In the genomic region with DNA sequence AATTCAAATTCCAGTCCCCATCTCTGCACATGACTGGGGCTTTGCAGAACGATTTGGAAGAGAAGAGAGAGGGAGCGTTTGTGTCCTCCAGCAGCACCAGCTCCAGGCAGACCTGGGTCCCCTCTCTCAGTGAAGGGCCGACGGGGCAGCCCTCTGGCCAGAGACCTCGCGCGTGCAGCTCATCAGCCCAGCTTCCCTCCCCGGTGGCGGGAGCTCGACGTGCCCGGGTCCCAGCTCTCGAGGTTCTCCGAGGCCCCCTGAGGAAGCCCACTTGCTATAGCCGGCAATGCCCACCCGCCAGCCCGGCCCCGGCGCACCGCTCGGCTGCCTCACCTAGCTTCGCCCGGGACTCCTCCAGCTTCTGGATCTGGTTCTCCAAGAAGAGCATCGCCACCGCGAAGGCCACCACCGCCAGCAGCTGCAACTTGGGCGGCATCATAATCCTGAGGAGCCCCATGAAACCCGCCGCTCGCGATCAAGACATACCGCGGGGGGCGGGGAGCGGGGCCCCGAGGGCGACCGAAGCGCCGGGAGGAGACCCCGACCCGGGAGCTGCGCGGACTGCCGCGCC, we compare ENCODE assay signal across 8 mouse cellular contexts. TPM values are rescaled to one million over a fixed set of nuclear protein-coding genes. Genes with fewer than 3 reads are reported as not detected.
DNase-seq lines count a peak whose midpoint lies in the region; ATAC-seq and TF ChIP-seq lines count a peak whose summit lies in the region.

No protein-coding gene starts in this region.

- under 1% methylated on average over 38 of the region's 47 CpGs for WGBS in forebrain, embryonic 11.5 days
- WGBS in hindbrain, embryonic 13.5 days, result under 1% methylated on average over 47 of the region's 47 CpGs
- WGBS in limb, embryonic 14.5 days, result under 1% methylated on average over 37 of the region's 47 CpGs
- WGBS in midbrain, embryonic 11.5 days, result under 1% methylated on average over 47 of the region's 47 CpGs

- H3K9me3 ChIP-seq in forebrain, embryonic 11.5 days (ENCODE audit: control insufficient read depth, low read length), result no peaks in the 10 kb centered on the region
- no peaks in the 10 kb centered on the region for H3K9me3 ChIP-seq in hindbrain, embryonic 13.5 days
- H3K9me3 ChIP-seq in limb, embryonic 14.5 days (ENCODE audit: control insufficient read depth, low read length), result no peaks in the 10 kb centered on the region
- H3K9me3 ChIP-seq in midbrain, embryonic 11.5 days (ENCODE audit: control insufficient read depth, low read length), result no peaks in the 10 kb centered on the region

- H3K4me1 ChIP-seq in forebrain, embryonic 11.5 days (replicated peaks; ENCODE audit: control insufficient read depth, insufficient read depth, low read length), result peaks cover 8% of the 10 kb centered on the region
- H3K4me1 ChIP-seq in hindbrain, embryonic 13.5 days (replicated peaks), result peaks cover 49% of the 10 kb centered on the region
- H3K4me1 ChIP-seq in limb, embryonic 14.5 days (ENCODE audit: control insufficient read depth, insufficient read depth, low read length), result peaks cover 22% of the 10 kb centered on the region
- peaks cover 16% of the 10 kb centered on the region for H3K4me1 ChIP-seq in midbrain, embryonic 11.5 days (ENCODE audit: control insufficient read depth, insufficient read depth, low read length)

- no peaks in the 10 kb centered on the region for H3K27me3 ChIP-seq in forebrain, embryonic 11.5 days (ENCODE audit: control insufficient read depth, insufficient read depth, low read length)
- no peaks in the 10 kb centered on the region for H3K27me3 ChIP-seq in hindbrain, embryonic 13.5 days
- H3K27me3 ChIP-seq in limb, embryonic 14.5 days (ENCODE audit: control insufficient read depth, insufficient read depth, low read length), result no peaks in the 10 kb centered on the region
- no peaks in the 10 kb centered on the region for H3K27me3 ChIP-seq in midbrain, embryonic 11.5 days (ENCODE audit: control insufficient read depth, insufficient read depth, low read length)

- H3K9ac ChIP-seq in forebrain, embryonic 11.5 days (ENCODE audit: low read length), result peak overlapping the region; percentile 77
- peak overlapping the region; percentile 93 for H3K9ac ChIP-seq in hindbrain, embryonic 13.5 days
- peak overlapping the region; percentile 88 for H3K9ac ChIP-seq in limb, embryonic 14.5 days (ENCODE audit: low read depth, low read length, severe bottlenecking)
- peak overlapping the region; percentile 90 for H3K9ac ChIP-seq in midbrain, embryonic 11.5 days (ENCODE audit: low read length)

- H3K4me2 ChIP-seq in forebrain, embryonic 11.5 days (ENCODE audit: low read depth, low read length, severe bottlenecking), result peak overlapping the region; percentile 84
- H3K4me2 ChIP-seq in hindbrain, embryonic 13.5 days, result peak overlapping the region; percentile 86
- peak overlapping the region; percentile 77 for H3K4me2 ChIP-seq in limb, embryonic 14.5 days (replicated peaks; ENCODE audit: low read depth, low read length, severe bottlenecking)
- peak overlapping the region; percentile 94 for H3K4me2 ChIP-seq in midbrain, embryonic 11.5 days

- DNase-seq in ovary, adult 18-20 months (ENCODE audit: low spot score), result peak; percentile 37
- DNase-seq in ovary, postnatal 14 days (ENCODE audit: low spot score), result no peak
- peak; percentile 67 for DNase-seq in Muller cell, postnatal 12 days (ENCODE audit: inconsistent ontology term)
- DNase-seq in forebrain, embryonic 11.5 days (ENCODE audit: low spot score), result peak; percentile 82
- DNase-seq in limb, embryonic 14.5 days (ENCODE audit: low spot score), result peak; percentile 25
- DNase-seq in midbrain, embryonic 11.5 days (ENCODE audit: low spot score, missing footprints), result peak; percentile 97
- peak; percentile 65 for DNase-seq in testis, postnatal 14 days (ENCODE audit: low spot score)

- H3K4me3 ChIP-seq in forebrain, embryonic 11.5 days (ENCODE audit: low read depth, low read length), result peak overlapping the region; percentile 86
- H3K4me3 ChIP-seq in hindbrain, embryonic 13.5 days, result peak overlapping the region; percentile 78
- peak overlapping the region; percentile 70 for H3K4me3 ChIP-seq in limb, embryonic 14.5 days (replicated peaks; ENCODE audit: low read length)
- H3K4me3 ChIP-seq in midbrain, embryonic 11.5 days (ENCODE audit: low read depth, low read length), result peak overlapping the region; percentile 66

- peak overlapping the region; percentile 80 for H3K27ac ChIP-seq in forebrain, embryonic 11.5 days (ENCODE audit: low read depth, low read length)
- H3K27ac ChIP-seq in hindbrain, embryonic 13.5 days, result peak overlapping the region; percentile 96
- H3K27ac ChIP-seq in limb, embryonic 14.5 days (replicated peaks; ENCODE audit: low read depth, low read length), result peak overlapping the region; percentile 76
- H3K27ac ChIP-seq in midbrain, embryonic 11.5 days (ENCODE audit: low read depth, low read length), result peak overlapping the region; percentile 67

- ATAC-seq in forebrain, embryonic 11.5 days (replicated peaks; ENCODE audit: low FRiP score), result peak; percentile 28
- peak; percentile 25; the same call in 1 of the 2 replicates for ATAC-seq in hindbrain, embryonic 13.5 days (ENCODE audit: low FRiP score)
- ATAC-seq in limb, embryonic 14.5 days (ENCODE audit: low FRiP score, low read depth), result 0 out of 2 replicates have a peak, but pooled peaks have one; percentile 0
- ATAC-seq in midbrain, embryonic 11.5 days (ENCODE audit: low FRiP score), result peak; percentile 22

- TF ChIP-seq POLR2A in limb, embryonic 14.5 days (IDR thresholded peaks at IDR 0.05; ENCODE audit: borderline replicate concordance, extremely low read depth, insufficient read depth, insufficient read length), result no peak

- H3K36me3 ChIP-seq in forebrain, embryonic 11.5 days (ENCODE audit: control insufficient read depth, insufficient read depth, low read length), result peaks cover 3% of the 10 kb centered on the region; the same call in 1 of the 2 replicates
- H3K36me3 ChIP-seq in hindbrain, embryonic 13.5 days, result peaks cover 6% of the 10 kb centered on the region; the same call in 1 of the 2 replicates
- H3K36me3 ChIP-seq in limb, embryonic 14.5 days (ENCODE audit: control insufficient read depth, insufficient read depth, low read length), result peaks cover 16% of the 10 kb centered on the region
- H3K36me3 ChIP-seq in midbrain, embryonic 11.5 days (ENCODE audit: control insufficient read depth, insufficient read depth, low read length), result no peaks in the 10 kb centered on the region

RNA-seq across cellular contexts. Expression of a gene that starts 0.5 kb away (rescaled TPM):
- 25.3 and 26.8 TPM in 2 replicates for polyA plus RNA-seq in forebrain, embryonic 11.5 days (2014; fragmentation: Nextera tagmentation; extraction: Ambion mirVana)
- polyA plus RNA-seq in hindbrain, embryonic 13.5 days (2015; fragmentation: Nextera tagmentation; extraction: Ambion mirVana), result 12.4 and 13.7 TPM in 2 replicates
- 20.2 and 20.6 TPM in 2 replicates for polyA plus RNA-seq in limb, embryonic 14.5 days (2012; rRNA removed)
- polyA plus RNA-seq in limb, embryonic 14.5 days (2014; fragmentation: Nextera tagmentation; extraction: Ambion mirVana), result 15.8 and 17.9 TPM in 2 replicates
- polyA plus RNA-seq in midbrain, embryonic 11.5 days (2014; fragmentation: Nextera tagmentation; extraction: Ambion mirVana), result 16.5 and 16.9 TPM in 2 replicates

RNA-seq across cellular contexts. Expression of a gene that starts 0.6 kb away (rescaled TPM):
- polyA plus RNA-seq in forebrain, embryonic 11.5 days (2014; fragmentation: Nextera tagmentation; extraction: Ambion mirVana), result 385 and 409 TPM in 2 replicates
- polyA plus RNA-seq in hindbrain, embryonic 13.5 days (2015; fragmentation: Nextera tagmentation; extraction: Ambion mirVana), result 552 and 565 TPM in 2 replicates
- 354 and 424 TPM in 2 replicates for polyA plus RNA-seq in limb, embryonic 14.5 days (2012; rRNA removed)
- polyA plus RNA-seq in limb, embryonic 14.5 days (2014; fragmentation: Nextera tagmentation; extraction: Ambion mirVana), result 532 and 555 TPM in 2 replicates
- polyA plus RNA-seq in midbrain, embryonic 11.5 days (2014; fragmentation: Nextera tagmentation; extraction: Ambion mirVana), result 414 and 426 TPM in 2 replicates
